1 mouse cellular context compared by ENCODE assay signal in the genomic region with DNA sequence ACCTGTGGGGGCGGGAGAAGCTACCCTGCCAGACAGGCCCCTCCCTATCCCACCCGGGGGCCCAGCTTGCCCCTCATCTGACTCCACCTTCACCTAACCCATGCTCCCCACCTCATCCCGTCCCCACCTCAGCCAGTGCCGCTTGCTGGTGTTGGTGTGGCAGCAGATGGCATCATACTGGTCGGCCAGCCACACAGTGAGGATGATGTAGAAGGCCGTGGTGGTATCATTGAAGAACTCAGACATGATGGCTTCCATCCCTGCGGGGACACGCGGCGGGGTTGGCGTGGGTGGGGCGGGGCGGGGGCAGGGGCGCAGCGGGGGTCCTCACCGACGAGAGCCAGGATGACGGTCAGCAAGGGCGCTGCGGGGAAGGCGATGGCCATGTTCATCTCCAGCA.
TF ChIP-seq lines count a peak whose summit lies in the region.

No protein-coding gene starts in this region.

TF ChIP-seq in myocyte, 11 proteins besides CTCF, POLR2A, EP300 and RAD21 (continued from another document):
- TF ChIP-seq TCF12 (IDR thresholded peaks at IDR 0.05; ENCODE audit: insufficient read depth, poor library complexity, severe bottlenecking) (no peak), TCF3 (IDR thresholded peaks at IDR 0.05; ENCODE audit: insufficient read length, low read depth) (no peak), POLR2AphosphoS2 (IDR thresholded peaks at IDR 0.05; ENCODE audit: insufficient read length, low read depth) (no peak), REST (IDR thresholded peaks at IDR 0.05; ENCODE audit: insufficient read depth, insufficient read length) (no peak), MAX (IDR thresholded peaks at IDR 0.05; ENCODE audit: low read depth) (no peak), MYOG (IDR thresholded peaks at IDR 0.05; ENCODE audit: control insufficient read depth in 1 of 3, insufficient read depth in 1 of 3, insufficient read length in 2 of 3, low read depth in 2 of 3) (no peak)
